Mouse (Mus musculus) right cerebral cortex, postnatal 10 days (tissue): Measurements from ENCODE around the gene Elmo1.

Experiments
- DNase-seq, 2 experiments: peaks; one replicate each; pipeline ENCODE4 v3.0.0; 2021; ENCODE audit warnings: low spot score in 2 of 2

Gene Elmo1

GRCm38 (mm10) chr13:20121385-20122043, 31.1 kb downstream of the Elmo1 start:
- no peak for DNase-seq

- DNase-seq: no peak
These were observed 33.6 kb downstream of the Elmo1 start for GRCm38 (mm10) chr13:20123975-20124374.

GRCm38 (mm10) chr13:20124965-20125364, 34.6 kb downstream of the Elmo1 start:
- DNase-seq: no peak

GRCm38 (mm10) chr13:20125845-20126244, 35.4 kb downstream of the Elmo1 start:
- DNase-seq: no peak

GRCm38 (mm10) chr13:20127553-20127952, 37.2 kb downstream of the Elmo1 start:
- no peak for DNase-seq

- no peak for DNase-seq
These were observed 37.7 kb downstream of the Elmo1 start for GRCm38 (mm10) chr13:20128097-20128496.

GRCm38 (mm10) chr13:20130731-20131130, 40.3 kb downstream of the Elmo1 start:
- no peak for DNase-seq

- no peak for DNase-seq
These were observed 41.1 kb downstream of the Elmo1 start for GRCm38 (mm10) chr13:20131322-20131997.

- no peak for DNase-seq
These were observed 41.6 kb downstream of the Elmo1 start for GRCm38 (mm10) chr13:20131998-20132371.

- DNase-seq: peak; percentile 37 to 38
These were observed 43.4 kb downstream of the Elmo1 start for GRCm38 (mm10) chr13:20133602-20134394.

- DNase-seq: no peak
These were observed 44.2 kb downstream of the Elmo1 start for GRCm38 (mm10) chr13:20134395-20135225.

- DNase-seq: no peak
These were observed 46.4 kb downstream of the Elmo1 start for GRCm38 (mm10) chr13:20136753-20137152.

GRCm38 (mm10) chr13:20138466-20138865, 48.1 kb downstream of the Elmo1 start:
- DNase-seq: no peak

GRCm38 (mm10) chr13:20139060-20139459, 48.7 kb downstream of the Elmo1 start:
- no peak for DNase-seq

- DNase-seq: no peak
These were observed 49.6 kb downstream of the Elmo1 start for GRCm38 (mm10) chr13:20139825-20140665.

- no peak for DNase-seq
These were observed 52.2 kb downstream of the Elmo1 start for GRCm38 (mm10) chr13:20142637-20143036.

GRCm38 (mm10) chr13:20146848-20147247, 56.5 kb downstream of the Elmo1 start:
- DNase-seq: no peak

GRCm38 (mm10) chr13:20147736-20148135, 57.3 kb downstream of the Elmo1 start:
- no peak for DNase-seq

GRCm38 (mm10) chr13:20150130-20150835, 59.9 kb downstream of the Elmo1 start:
- DNase-seq: no peak

GRCm38 (mm10) chr13:20151302-20151978, 61.0 kb downstream of the Elmo1 start:
- no peak for DNase-seq
